Mouse (Mus musculus) cortical plate, adult 2 months (tissue): ENCODE data around the gene Scn8a. TPM values are rescaled to one million over a fixed set of nuclear protein-coding genes. Genes with fewer than 3 reads are reported as not detected.

Experiments used
- H3K27ac ChIP-seq: fragments of 200-500 bp; 2 replicates; pipeline ENCODE4 v1.5.1; 2012; ENCODE audit warnings: low read length, control low read depth, inconsistent platforms; ENCODE audit not compliant: insufficient read depth
- H3K4me1 ChIP-seq: fragments of 200-500 bp; 2 replicates; pipeline ENCODE4 v1.6.1; 2011; ENCODE audit warnings: low read length; ENCODE audit not compliant: control insufficient read depth, insufficient read depth
- H3K4me3 ChIP-seq: fragments of 200-500 bp; 2 replicates; pipeline ENCODE4 v1.5.1; 2011; ENCODE audit warnings: mild to moderate bottlenecking, low read length, control low read depth; ENCODE audit not compliant: insufficient read depth
- CTCF ChIP-seq: fragments of 200-500 bp; IDR thresholded peaks from 2 replicates; pipeline ENCODE4 v1.5.1; 2011; ENCODE audit warnings: mild to moderate bottlenecking, control low read depth, low read length; ENCODE audit not compliant: insufficient read depth; ENCODE audit errors: extremely low read depth
- POLR2A ChIP-seq: fragments of 200-500 bp; IDR thresholded peaks from 2 replicates; pipeline ENCODE4 v1.6.1; 2011; ENCODE audit warnings: mild to moderate bottlenecking, low read length, control low read depth; ENCODE audit not compliant: insufficient read depth; ENCODE audit errors: extremely low read depth
- polyA plus RNA-seq: library from polyadenylated mRNA; depleted of rRNA; stranded (reverse); fragments of >200 nt; gene quantifications from 2 replicates; pipeline ENCODE4 v1.2.3, GENCODE M21; 2012

The Scn8a gene
- polyA plus RNA-seq, 1 experiment, result 111 TPM

- H3K4me3 ChIP-seq, result no peak overlapping the region
- TF ChIP-seq POLR2A (no peak), CTCF (peak; percentile 43)
- no peaks in the 10 kb centered on the region for H3K4me1 ChIP-seq
- no peak overlapping the region for H3K27ac ChIP-seq
Measured at GRCm38 (mm10) chr15:100838607-100839207, 31.0 kb upstream of the Scn8a start.

DNA sequence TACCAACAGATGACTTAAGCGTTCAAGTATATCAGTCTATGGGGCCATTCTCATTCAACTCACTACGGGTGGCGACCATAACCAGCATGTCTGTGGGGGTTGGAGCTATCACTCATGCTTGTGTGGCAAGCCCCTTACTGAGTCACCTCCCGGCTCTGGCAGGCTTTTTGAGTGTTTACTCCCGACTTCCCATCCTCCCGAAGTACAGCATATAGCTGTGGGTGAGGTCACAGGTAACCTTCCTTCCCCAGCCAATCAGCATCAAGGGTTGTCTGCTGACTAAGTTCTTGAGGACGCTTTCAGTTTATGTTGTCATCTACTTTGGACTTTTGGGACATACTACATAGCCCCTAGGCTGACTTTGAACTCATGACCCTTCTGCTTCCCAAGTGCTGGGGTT lies 25.3 kb upstream of the Scn8a start:
- no peaks in the 10 kb centered on the region for H3K4me1 ChIP-seq
- TF ChIP-seq CTCF (no peak), POLR2A (no peak)
- H3K27ac ChIP-seq, result no peak overlapping the region
- H3K4me3 ChIP-seq, result no peak overlapping the region

- no peak for TF ChIP-seq POLR2A
- TF ChIP-seq CTCF, result no peak
- no peak overlapping the region for H3K27ac ChIP-seq
- no peaks in the 10 kb centered on the region for H3K4me1 ChIP-seq
- H3K4me3 ChIP-seq, result no peak overlapping the region
Measured at GRCm38 (mm10) chr15:100845049-100845879, 24.4 kb upstream of the Scn8a start.

DNA sequence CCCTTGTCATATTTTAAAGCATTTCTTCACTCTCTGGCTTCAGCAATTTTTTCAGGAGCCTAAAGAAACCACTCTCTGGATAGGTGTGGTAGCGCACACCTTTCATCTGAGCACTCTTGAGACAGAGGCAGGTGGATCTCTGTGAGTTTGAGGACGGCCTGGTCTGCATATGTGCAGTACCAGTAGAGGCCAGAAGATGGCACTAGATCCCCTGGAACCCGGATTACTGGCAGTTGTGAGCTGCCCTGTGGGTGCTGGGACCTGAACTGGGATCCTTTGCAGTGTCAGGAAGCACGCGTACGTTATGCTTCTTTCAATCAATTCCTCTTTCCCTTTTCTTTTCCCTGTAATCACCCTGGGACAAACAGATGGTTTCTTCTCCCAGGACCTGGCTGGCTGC lies 22.5 kb upstream of the Scn8a start:
- H3K4me1 ChIP-seq, result no peaks in the 10 kb centered on the region
- no peak overlapping the region for H3K4me3 ChIP-seq
- no peak overlapping the region for H3K27ac ChIP-seq
- TF ChIP-seq POLR2A (no peak), CTCF (no peak)

- H3K27ac ChIP-seq, result no peak overlapping the region
- H3K4me3 ChIP-seq, result no peak overlapping the region
- no peak for TF ChIP-seq CTCF
- TF ChIP-seq POLR2A, result no peak
- H3K4me1 ChIP-seq, result peaks cover 1% of the 10 kb centered on the region; the same call in 1 of the 2 replicates
Measured at GRCm38 (mm10) chr15:100857586-100857985, 12.1 kb upstream of the Scn8a start.

DNA sequence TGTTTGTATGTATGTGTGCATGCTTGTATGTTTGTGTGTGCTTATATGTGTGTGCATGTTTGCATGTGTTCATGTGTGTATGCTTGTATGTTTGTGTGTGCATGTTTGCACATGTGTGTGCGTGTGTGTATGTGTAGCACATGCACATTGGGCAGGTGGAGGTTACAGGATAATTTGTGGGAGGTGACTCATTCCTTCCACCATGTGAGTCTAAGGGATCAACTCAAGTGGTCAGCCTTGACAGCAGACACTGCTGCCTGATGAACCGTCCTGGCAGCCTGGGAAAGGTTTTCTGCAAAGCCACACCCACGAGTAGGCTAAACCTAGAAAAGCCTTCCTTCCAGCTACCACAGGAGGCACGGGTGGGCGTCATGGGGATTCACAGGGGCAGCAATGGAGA lies 8.8 kb upstream of the Scn8a start:
- Histone ChIP-seq H3K27ac (no peak overlapping the region), H3K4me3 (no peak overlapping the region), H3K4me1 (peaks cover 1% of the 10 kb centered on the region; the same call in 1 of the 2 replicates)
- TF ChIP-seq CTCF, result no peak

- TF ChIP-seq POLR2A (no peak), CTCF (peak; percentile 20; the same call in 1 of the 2 replicates)
- Histone ChIP-seq H3K4me1 (peaks cover 1% of the 10 kb centered on the region; the same call in 1 of the 2 replicates), H3K27ac (no peak overlapping the region), H3K4me3 (no peak overlapping the region)
Measured at GRCm38 (mm10) chr15:100865556-100865955, 4.1 kb upstream of the Scn8a start.

GRCm38 (mm10) chr15:100870001-100870774 lies 530 bp downstream of the Scn8a start:
- no peaks in the 10 kb centered on the region; the same call in 1 of the 2 replicates for H3K4me1 ChIP-seq
- peak overlapping the region; percentile 67 for H3K4me3 ChIP-seq
- H3K27ac ChIP-seq, result peak overlapping the region; percentile 42
- TF ChIP-seq CTCF (0 out of 2 replicates have a peak, but pooled peaks have one; percentile 0), POLR2A (peak; percentile 24; the same call in 1 of the 2 replicates)

- peak overlapping the region; percentile 83 for H3K4me3 ChIP-seq
- peak overlapping the region; percentile 95; the same call in 1 of the 2 replicates for H3K27ac ChIP-seq
- H3K4me1 ChIP-seq, result no peaks in the 10 kb centered on the region; the same call in 1 of the 2 replicates
- TF ChIP-seq POLR2A (no peak), CTCF (no peak)
Measured at GRCm38 (mm10) chr15:100870775-100871106, 1.1 kb downstream of the Scn8a start.
